Mouse (Mus musculus) T-helper 1 cell (primary cell): ENCODE data around the gene Vcp.

ENCODE experiments used
- in situ Hi-C: fragments of 300-600 bp; cut with MboI, MseI; formaldehyde crosslinking; loops from one replicate; pipeline ENCODE4 v1.15.1; 2025; ENCODE audit warnings: high pct_unique_total_duplicates

The Vcp gene

GRCm38 (mm10) chr4:43000141-43000986 lies at the start of gene Vcp:
Gene Vcp, minus strand, starts transcription at chr4:43000507.
- in situ Hi-C loops = loop anchor here (10.0 kb wide), 1 partner anchor 1164 kb away; no protein-coding TSS in a partner anchor

- in situ Hi-C loops = loop anchor here (5.0 to 25.0 kb wide), 3 partner anchors 448 to 1485 kb away; partner anchors contain the start of genes Arhgef39, Ccdc107, Creb3 and Dnaic1
These were observed 46.9 kb upstream of the Vcp start for GRCm38 (mm10) chr4:43047231-43047630.

- in situ Hi-C loops = loop anchor here (5.0 to 25.0 kb wide), 3 partner anchors 448 to 1484 kb away; partner anchors contain the start of genes Arhgef39, Ccdc107, Creb3 and Dnaic1
These were observed 46.3 kb upstream of the Vcp start for GRCm38 (mm10) chr4:43046607-43047006.

- in situ Hi-C loops = loop anchor here (5.0 to 25.0 kb wide), 3 partner anchors 449 to 1483 kb away; partner anchors contain the start of genes Arhgef39, Ccdc107, Creb3 and Dnaic1
These were observed 45.5 kb upstream of the Vcp start, which contains the start of gene Fam214b for GRCm38 (mm10) chr4:43045659-43046302. Gene Fam214b, minus strand, starts transcription at chr4:43046220.

- in situ Hi-C loops = loop anchor here (5.0 to 25.0 kb wide), 3 partner anchors 450 to 1483 kb away; partner anchors contain the start of genes Arhgef39, Ccdc107, Creb3 and Dnaic1
These were observed 45.0 kb upstream of the Vcp start for GRCm38 (mm10) chr4:43045285-43045658.

- in situ Hi-C loops = loop anchor here (5.0 to 25.0 kb wide), 3 partner anchors 450 to 1482 kb away; partner anchors contain the start of genes Arhgef39, Ccdc107, Creb3 and Dnaic1
These were observed 44.4 kb upstream of the Vcp start for GRCm38 (mm10) chr4:43044673-43045072.

- in situ Hi-C loops = loop anchor here (10.0 to 25.0 kb wide), 2 partner anchors 451 to 1482 kb away; partner anchors contain the start of genes Arhgef39, Ccdc107, Dnaic1 and Fam219a
These were observed 43.5 kb upstream of the Vcp start for GRCm38 (mm10) chr4:43043644-43044357.

- in situ Hi-C loops = loop anchor here (10.0 to 25.0 kb wide), 2 partner anchors 454 to 1479 kb away; partner anchors contain the start of genes Arhgef39, Ccdc107, Dnaic1 and Fam219a
These were observed 40.7 kb upstream of the Vcp start for GRCm38 (mm10) chr4:43040881-43041547.

GRCm38 (mm10) chr4:43040114-43040572 lies 39.8 kb upstream of the Vcp start:
- in situ Hi-C loops = loop anchor here (10.0 to 25.0 kb wide), 2 partner anchors 455 to 1478 kb away; partner anchors contain the start of genes Arhgef39, Ccdc107, Dnaic1 and Fam219a

GRCm38 (mm10) chr4:43039609-43040008 lies 39.3 kb upstream of the Vcp start:
- in situ Hi-C loops = loop anchor here (10.0 to 25.0 kb wide), 2 partner anchors 455 to 1477 kb away; partner anchors contain the start of genes Arhgef39, Ccdc107, Dnaic1 and Fam219a

- in situ Hi-C loops = loop anchor here (25.0 kb wide), 1 partner anchor 1477 kb away; the partner anchor contains the start of genes Dnaic1 and Fam219a
These were observed 38.5 kb upstream of the Vcp start for GRCm38 (mm10) chr4:43038567-43039495.

GRCm38 (mm10) chr4:43037860-43038566 lies 37.7 kb upstream of the Vcp start:
- in situ Hi-C loops = loop anchor here (25.0 kb wide), 1 partner anchor 1476 kb away; the partner anchor contains the start of genes Dnaic1 and Fam219a

GRCm38 (mm10) chr4:43036356-43036755 lies 36.0 kb upstream of the Vcp start:
- in situ Hi-C loops = loop anchor here (25.0 kb wide), 1 partner anchor 1474 kb away; the partner anchor contains the start of genes Dnaic1 and Fam219a

GRCm38 (mm10) chr4:43035851-43036250 lies 35.5 kb upstream of the Vcp start:
- in situ Hi-C loops = loop anchor here (25.0 kb wide), 1 partner anchor 1474 kb away; the partner anchor contains the start of genes Dnaic1 and Fam219a

- in situ Hi-C loops = loop anchor here (25.0 kb wide), 1 partner anchor 1471 kb away; the partner anchor contains the start of genes Dnaic1 and Fam219a
These were observed 33.2 kb upstream of the Vcp start for GRCm38 (mm10) chr4:43033481-43033880.

GRCm38 (mm10) chr4:43032501-43032900 lies 32.2 kb upstream of the Vcp start:
- in situ Hi-C loops = loop anchor here (25.0 kb wide), 1 partner anchor 1470 kb away; the partner anchor contains the start of genes Dnaic1 and Fam219a

- in situ Hi-C loops = loop anchor here (25.0 kb wide), 1 partner anchor 1469 kb away; the partner anchor contains the start of genes Dnaic1 and Fam219a
These were observed 31.1 kb upstream of the Vcp start, which contains the start of gene Stoml2 for GRCm38 (mm10) chr4:43031237-43031995. Gene Stoml2, minus strand, starts transcription at chr4:43031710.
